ENCODE assay signal across 40 mouse cellular contexts in genomic region chr13:111251106-111251505, GRCm38 (mm10). TPM values are rescaled to one million over a fixed set of nuclear protein-coding genes. Genes with fewer than 3 reads are reported as not detected.
"Had no signal": no experiment of that assay in that cellular context is flagged by ENCODE, and none has a peak within 500 bp of the region (broad histone marks: within the 10 kb centered on the region; RNA-seq: fewer than 3 reads in every experiment).

No protein-coding gene starts in this region.

- H3K27me3 ChIP-seq: heart, embryonic 12.5 days; hindbrain, embryonic 12.5 days; kidney, embryonic 15.5 days; limb, embryonic 13.5 days; limb, embryonic 15.5 days; liver, embryonic 12.5 days had no signal

- DNase-seq: gastrocnemius, adult 2 months; gastrocnemius, postnatal 10 days; gastrocnemius, postnatal 25 days; heart, adult 18-20 months; heart, postnatal 10 days; heart, postnatal 4 days; kidney, adult 11 months; kidney, adult 2 months; kidney, adult 9 months; kidney, postnatal 14 days; kidney, postnatal 36 days; layer of hippocampus, adult 9-11 months; layer of hippocampus, postnatal 36 days; left cerebral cortex, postnatal 4 days had no signal

- H3K9me3 ChIP-seq: heart, embryonic 12.5 days; hindbrain, embryonic 10.5 days; hindbrain, embryonic 12.5 days; kidney, embryonic 15.5 days; limb, embryonic 13.5 days; limb, embryonic 15.5 days; liver, embryonic 12.5 days had no signal

- H3K9ac ChIP-seq: heart, embryonic 12.5 days; hindbrain, embryonic 12.5 days; hindbrain, embryonic 14.5 days; kidney, embryonic 15.5 days; limb, embryonic 13.5 days; limb, embryonic 15.5 days; liver, embryonic 12.5 days; liver, embryonic 14.5 days had no signal

- ATAC-seq: forebrain, embryonic 16.5 days; hindbrain, embryonic 16.5 days; intestine, embryonic 16.5 days; liver, embryonic 12.5 days had no signal

- H3K4me1 ChIP-seq: heart, embryonic 12.5 days; hindbrain, embryonic 10.5 days; hindbrain, embryonic 12.5 days; kidney, embryonic 15.5 days; limb, embryonic 13.5 days; limb, embryonic 15.5 days; liver, embryonic 12.5 days had no signal

- H3K36me3 ChIP-seq: heart, embryonic 12.5 days; hindbrain, embryonic 10.5 days; hindbrain, embryonic 12.5 days; kidney, embryonic 15.5 days; limb, embryonic 13.5 days; limb, embryonic 15.5 days; liver, embryonic 12.5 days had no signal

- H3K4me3 ChIP-seq: gastrocnemius, adult 2 months; heart, embryonic 12.5 days; hindbrain, embryonic 10.5 days; hindbrain, embryonic 12.5 days; kidney, embryonic 15.5 days; limb, embryonic 13.5 days; limb, embryonic 15.5 days; liver, embryonic 12.5 days had no signal

- H3K27ac ChIP-seq: gastrocnemius, adult 2 months; hindbrain, embryonic 10.5 days; hindbrain, embryonic 12.5 days; hindbrain, embryonic 14.5 days; kidney, embryonic 15.5 days; kidney, postnatal 0 days; limb, embryonic 13.5 days; limb, embryonic 15.5 days; liver, embryonic 12.5 days; liver, embryonic 14.5 days had no signal

RNA-seq across cellular contexts. Expression of gene Actbl2, which starts 3.7 kb away (rescaled TPM):
- total RNA-seq: gastrocnemius, adult 2 months; gastrocnemius, postnatal 10 days; gastrocnemius, postnatal 25 days; gastrocnemius, postnatal 4 days; granulocyte monocyte progenitor cell, adult 5-6 weeks; heart, adult 18-20 months; heart, postnatal 10 days; heart, postnatal 25 days; heart, postnatal 4 days; layer of hippocampus, adult 18-20 months; layer of hippocampus, postnatal 14 days; layer of hippocampus, postnatal 36 days; left cerebral cortex, postnatal 10 days; left cerebral cortex, postnatal 25 days; left cerebral cortex, postnatal 4 days; liver, adult 2 months had no signal
- polyA plus RNA-seq: forebrain, embryonic 16.5 days; heart, embryonic 12.5 days; heart, embryonic 14.5 days; heart, embryonic 16.5 days; hindbrain, embryonic 10.5 days; hindbrain, embryonic 12.5 days; hindbrain, embryonic 16.5 days; intestine, embryonic 14.5 days; intestine, embryonic 16.5 days; kidney, adult 2 months; kidney, embryonic 15.5 days; kidney, postnatal 0 days; large intestine, adult 2 months; limb, embryonic 11.5 days; limb, embryonic 13.5 days; limb, embryonic 15.5 days; liver, adult 2 months; liver, embryonic 12.5 days; liver, embryonic 14.5 days had no signal
